Mouse (Mus musculus) left cerebral cortex, adult 8-10 months (tissue): ENCODE data around the gene Ccdc188. TPM values are rescaled to one million over a fixed set of nuclear protein-coding genes. Genes with fewer than 3 reads are reported as not detected.
"Not testable (repeated sequence)": the region's sequence is repeated elsewhere in the genome, so short reads cannot be mapped to it uniquely, and the experiment has no call there.

Source experiments
- DNase-seq, 2 experiments: peaks; one replicate each; pipeline ENCODE4 v3.0.0; 2022; ENCODE audit warnings: low spot score in 2 of 2
- total RNA-seq, 4 experiments: library from RNA; stranded (reverse); gene quantifications; 2 replicates each; pipeline ENCODE4 v1.2.4; 2022

The Ccdc188 gene
- total RNA-seq, result not detected

DNA sequence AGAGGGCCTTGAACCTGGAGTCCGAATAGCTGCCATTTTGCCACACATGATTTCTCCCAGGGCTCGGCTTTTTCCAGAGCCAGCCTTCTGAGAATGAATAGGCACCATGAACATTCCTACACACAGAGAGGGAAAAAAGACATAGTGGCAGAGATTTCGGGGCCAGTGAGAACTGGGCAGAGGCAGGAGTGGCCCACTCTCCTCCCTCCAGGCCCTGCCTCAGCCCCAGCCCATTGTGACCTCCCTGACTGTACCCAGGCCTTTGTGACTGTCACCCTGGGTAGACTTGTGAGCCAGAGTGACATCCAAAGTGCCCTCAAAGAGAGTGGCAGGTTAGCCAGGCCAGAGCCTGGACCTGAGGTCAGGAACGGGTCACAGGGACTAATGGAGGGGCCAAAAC is at the start of gene Ccdc188:
Gene Ccdc188 (plus strand): TSS at position 301 of the 400 bp plus-strand sequence.
- no peak for DNase-seq

DNA sequence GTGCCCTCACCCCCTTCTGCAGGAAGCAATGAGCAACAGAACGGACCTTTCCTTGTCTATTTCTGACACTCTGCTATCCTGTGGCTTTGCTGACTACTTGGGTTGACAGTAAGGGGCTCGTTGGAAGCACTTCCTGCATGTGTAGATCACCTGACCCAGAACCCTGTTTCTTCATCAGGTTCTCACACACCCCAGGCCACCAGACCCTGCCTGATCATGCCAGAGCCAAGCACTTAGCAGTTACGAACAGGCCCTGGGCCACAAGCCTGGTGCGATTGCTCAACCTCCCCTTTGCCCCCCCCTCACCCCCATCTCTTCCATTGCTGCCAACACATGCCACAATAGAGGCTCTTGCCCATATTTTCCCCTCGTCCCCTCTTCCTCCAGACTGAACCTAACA is 48.5 kb upstream of the Ccdc188 start:
- DNase-seq, result no peak

DNA sequence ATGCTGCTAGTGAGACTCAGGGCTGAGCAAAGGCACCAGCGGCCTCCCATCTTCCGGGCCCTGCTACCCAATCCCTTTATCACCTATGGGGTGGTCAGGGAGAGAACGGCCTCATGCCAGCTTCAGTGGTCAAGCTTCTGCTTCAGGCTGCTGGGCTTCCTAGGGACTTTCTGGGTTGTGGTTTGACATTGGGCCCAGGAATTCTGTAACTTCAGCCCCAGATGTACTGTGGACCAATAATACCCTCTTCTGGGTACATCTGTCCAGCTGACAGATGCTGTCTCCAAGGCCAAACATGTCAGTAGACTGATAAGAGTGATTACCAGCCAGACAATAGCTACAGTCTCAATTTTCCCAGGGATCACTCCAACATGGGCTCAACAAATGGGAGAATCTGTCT is 47.9 kb upstream of the Ccdc188 start:
- DNase-seq, result no peak

DNA sequence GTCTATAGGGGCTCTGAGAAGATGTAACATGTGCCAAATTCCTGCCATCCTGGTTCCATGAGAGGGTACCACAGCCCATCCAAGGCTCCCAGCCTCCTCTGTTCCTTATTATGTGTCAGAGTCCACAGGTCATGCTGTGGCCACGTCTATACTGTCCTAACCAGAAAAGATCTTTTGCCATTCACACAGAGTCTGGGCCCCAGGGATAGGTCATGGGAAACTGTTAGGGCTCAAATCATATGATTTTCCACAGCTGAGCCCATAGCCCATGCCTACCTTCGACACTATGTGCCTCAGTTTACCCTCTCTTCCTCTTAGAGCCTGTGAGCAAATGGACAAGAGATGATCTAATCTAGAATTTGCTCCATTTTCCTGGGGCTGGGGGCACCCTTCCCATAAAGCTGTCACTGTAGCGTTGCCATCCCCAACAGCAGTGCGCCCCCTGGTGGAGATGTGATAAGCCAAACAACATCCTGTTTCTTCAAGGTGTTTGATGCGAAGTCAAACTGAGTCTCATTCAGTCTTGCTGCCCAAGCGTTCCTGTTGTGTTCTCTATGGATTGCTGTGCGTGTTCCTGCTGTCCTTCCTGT is 45.3 kb upstream of the Ccdc188 start:
- DNase-seq, result peak in 1 of 2 experiments; percentile 68

DNA sequence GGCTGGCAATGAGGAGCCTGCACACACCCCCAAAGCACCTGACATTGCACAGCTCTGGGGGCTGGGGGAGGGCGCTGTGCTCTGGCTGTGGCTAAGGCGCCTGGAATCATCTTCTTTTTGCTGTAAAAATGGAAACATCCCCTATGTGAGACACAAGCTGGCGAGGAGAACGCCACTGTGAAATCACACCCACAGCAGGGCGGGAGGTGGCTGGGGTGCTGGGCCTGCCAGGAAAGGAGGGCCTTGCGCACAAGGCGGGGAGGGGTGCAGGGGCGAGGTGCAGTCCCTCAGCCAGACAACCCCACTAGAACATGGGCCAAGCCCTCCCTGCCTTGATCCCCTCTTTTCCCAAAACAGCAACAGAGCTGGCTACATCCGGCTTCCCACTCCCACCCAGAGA is 44.4 kb upstream of the Ccdc188 start:
- DNase-seq, result peak in 1 of 2 experiments; percentile 93

DNA sequence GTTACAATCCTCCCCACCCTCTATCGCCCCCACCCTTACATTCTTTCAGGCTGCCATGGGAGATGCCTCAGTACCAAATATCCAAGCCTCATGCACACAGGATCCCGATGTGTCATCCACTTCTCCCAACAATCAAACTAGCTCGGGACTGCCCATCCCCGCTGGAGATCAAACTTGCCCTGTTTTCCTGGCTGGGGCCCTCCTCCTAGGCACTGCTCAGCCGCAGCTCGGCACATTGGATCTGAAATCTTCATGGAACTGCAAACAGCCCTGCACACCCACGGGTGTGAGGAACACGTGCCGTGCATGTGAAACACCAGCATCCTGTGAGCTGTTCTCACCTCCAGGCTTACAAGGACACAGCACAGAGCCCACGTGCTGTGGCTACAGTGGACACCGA is 43.9 kb upstream of the Ccdc188 start:
- peak in 1 of 2 experiments; percentile 88 for DNase-seq

DNA sequence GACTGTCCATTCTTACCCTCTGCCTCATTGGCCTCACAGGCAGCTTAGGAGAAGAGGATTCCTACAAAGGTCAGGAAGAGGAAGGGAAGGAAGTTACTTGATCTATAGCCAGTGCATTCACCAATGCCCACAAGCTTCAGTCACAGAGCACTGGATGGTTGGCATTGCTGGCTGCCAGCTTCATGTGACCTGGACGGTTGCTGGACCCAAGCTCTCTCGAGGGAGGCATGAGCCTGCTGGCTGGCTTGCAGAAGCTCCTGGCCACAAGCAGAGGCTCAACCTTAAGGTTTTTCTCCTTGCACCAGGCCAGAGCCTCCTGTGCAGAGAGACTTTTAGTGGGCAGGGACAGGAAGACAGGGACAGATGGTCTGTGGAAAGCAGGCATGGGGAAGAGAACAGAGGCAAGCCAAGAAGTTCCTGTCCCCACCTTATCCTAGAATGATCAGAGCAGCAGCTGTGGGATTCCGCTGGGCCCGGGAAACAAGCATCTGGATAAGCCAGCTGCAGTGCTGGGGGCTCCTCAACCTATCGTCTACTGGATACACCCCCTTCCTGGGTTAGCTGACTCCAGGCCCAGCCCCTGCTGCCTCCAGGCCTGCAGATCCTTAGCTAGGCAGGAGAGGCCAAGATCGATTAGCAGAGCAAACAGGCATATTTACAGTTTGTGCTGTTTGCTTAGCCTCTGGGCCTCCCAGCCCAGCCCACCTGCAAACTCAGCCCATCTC is 41.7 kb upstream of the Ccdc188 start:
- DNase-seq, result peak in 1 of 2 experiments; percentile 32

DNA sequence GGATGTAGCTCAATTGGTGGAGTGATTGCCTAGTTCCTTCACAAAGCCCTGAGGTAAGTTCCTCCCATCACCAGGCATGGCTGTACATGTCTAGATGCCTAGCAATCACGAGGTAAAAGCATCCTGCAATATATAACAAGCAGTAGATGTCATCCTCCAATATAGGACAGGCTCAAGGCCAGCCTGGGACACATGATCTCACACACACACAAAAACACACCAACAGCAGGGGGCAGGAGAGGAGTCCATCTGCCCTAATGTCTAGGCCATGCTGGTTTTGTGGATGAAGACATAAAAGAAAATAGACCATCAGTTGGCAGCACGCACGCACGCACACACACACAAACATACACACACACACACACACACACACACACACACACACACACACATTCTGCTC is 40.9 kb upstream of the Ccdc188 start:
- no peak for DNase-seq

DNA sequence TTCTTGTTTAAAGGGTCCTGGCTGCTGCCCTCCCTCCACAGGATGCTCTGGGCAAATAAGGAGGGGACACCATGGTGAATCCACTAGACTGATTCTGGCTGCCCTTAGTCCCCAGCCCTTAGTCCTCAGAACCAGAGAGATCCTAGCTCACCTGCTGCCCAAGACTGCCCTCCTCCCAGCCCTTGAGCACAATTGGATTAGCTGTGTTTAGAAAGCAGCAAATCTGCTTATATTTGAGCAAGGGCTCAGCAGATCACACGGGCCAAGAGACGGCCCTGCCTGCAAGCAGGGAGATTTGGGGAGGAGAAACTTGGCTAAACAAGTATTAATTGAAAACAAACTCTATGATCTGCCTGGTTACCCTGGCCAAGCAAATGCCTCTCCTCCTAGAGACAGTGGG is 38.1 kb upstream of the Ccdc188 start:
- DNase-seq, result no peak

DNA sequence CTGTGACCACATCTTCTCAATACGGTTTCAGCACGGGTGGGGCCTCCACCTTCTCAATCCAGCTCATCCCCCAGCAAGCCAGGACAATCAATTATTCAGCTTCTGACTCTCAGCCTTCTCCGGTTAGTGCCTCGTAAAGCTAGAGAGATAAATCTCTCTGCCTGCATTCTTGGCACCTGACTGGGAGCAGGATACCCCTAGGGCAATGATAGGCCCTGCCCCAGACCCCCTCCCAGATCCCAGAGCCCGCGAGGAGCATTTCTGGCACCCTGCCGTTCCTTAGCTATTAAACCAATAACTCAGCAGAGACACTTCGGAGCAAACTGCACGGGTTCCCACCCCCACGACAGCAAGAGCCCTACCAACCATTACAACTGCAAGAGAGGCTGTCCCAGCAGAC is 36.3 kb upstream of the Ccdc188 start:
- no peak for DNase-seq

DNA sequence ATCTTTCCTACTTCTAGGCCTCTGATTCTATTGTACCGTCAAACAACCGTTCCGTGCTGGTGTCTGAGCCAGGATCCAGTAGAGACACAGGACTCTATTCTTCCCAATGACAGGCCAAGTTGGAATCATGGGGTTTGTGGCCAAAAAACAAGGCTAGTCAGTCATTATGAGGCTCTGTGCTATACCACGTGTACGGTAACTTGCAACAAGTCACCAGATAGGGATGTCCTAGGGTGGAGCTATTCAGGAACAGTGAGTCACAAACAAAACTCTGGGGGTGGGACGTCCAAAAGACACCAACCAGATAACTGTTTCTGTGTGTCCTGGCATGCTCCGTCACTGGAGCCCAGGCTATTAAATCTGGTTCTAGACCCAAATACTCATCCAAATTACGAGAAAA is 34.9 kb upstream of the Ccdc188 start:
- no peak for DNase-seq

DNA sequence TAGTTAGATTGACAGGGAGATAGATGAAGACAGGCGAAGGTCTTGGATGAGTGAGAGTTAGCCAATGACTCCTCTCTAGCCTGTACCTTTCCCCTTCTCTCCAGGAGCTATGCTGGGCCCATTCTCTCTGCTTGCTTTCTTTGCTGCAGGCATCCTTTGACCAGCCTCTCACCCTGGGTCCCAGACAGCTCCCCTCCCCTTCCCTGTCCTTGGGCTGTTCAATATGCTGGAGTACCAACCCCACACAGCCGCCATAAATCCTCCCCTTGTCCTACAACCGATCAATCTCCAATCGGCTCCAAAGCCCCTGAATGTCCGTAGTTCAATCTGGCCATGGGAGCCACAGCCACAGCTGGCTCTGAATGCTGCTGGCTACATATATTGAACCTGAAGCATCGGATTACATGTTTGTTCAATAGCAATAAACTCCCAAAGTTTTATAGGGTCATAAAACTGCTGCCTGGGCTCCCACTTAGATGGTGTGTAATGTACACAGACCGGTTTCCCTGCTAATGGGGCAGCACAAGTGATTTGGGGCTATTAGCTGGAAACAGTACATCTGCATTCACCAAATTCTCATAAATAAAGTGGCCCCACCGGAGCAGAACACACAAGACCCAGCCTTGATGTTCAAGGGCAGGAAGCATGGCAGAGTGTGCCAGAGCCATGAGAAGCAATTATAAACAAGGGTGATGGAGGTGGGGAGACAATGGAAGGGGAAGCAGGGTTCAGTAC is 31.8 kb upstream of the Ccdc188 start:
- no peak for DNase-seq

DNA sequence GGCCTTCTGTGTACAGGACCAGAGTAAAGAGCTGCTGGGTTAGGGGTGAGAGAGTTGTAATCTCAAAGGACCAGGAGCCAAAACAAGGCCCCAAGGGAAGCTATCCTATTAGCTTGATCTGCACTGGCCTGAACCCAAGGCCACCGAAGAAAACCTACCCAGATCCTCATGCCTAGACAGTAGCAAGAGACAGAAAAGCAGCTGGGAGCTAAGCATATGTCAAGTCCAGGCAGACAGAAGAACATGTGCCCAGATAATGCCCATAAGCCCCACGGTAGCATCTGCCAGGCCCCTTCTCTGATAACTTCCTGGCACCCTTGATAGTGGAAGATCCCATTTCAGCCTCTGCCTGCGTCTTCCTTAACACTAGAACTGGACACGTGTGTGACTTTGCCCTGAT is 30.9 kb upstream of the Ccdc188 start:
- no peak for DNase-seq

DNA sequence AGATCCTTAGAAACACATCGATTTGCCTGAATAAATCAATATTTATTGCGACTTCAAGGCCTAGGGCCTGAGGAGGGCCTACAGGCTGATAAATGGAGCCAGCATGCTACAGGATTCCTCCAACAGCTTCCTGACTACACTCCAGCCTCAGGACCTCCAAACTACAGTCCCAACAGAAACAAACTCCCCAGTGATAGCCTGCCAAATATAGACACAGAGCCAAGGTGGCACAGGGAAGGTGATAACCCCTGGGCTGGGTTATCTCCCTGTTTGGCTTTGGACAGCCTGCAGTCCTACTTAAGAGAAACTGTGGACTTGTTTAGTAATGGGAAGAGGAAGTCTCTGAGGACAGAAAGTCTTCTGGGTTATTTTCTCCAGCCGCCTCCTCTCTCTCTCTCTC is 30.5 kb upstream of the Ccdc188 start:
- no peak for DNase-seq

DNA sequence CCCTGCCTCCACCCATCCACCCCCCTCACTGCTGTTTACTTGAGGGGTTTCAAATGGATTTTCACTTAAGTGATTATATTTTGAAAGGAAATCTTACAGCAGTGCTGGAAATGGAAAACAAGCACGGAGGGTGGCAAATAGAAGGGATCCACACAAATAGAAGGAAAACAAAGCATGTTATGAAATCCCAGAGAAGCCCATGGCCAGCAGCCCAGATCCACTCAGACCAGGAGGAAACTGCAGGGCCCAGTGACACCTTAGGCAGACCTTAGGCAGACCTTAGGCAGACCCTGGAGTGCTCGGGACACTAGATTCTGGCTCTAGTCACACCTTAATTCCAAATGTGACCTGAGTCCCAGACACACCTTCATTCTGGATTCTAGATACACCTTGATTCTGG is 26.7 kb upstream of the Ccdc188 start:
- DNase-seq, result no peak

DNA sequence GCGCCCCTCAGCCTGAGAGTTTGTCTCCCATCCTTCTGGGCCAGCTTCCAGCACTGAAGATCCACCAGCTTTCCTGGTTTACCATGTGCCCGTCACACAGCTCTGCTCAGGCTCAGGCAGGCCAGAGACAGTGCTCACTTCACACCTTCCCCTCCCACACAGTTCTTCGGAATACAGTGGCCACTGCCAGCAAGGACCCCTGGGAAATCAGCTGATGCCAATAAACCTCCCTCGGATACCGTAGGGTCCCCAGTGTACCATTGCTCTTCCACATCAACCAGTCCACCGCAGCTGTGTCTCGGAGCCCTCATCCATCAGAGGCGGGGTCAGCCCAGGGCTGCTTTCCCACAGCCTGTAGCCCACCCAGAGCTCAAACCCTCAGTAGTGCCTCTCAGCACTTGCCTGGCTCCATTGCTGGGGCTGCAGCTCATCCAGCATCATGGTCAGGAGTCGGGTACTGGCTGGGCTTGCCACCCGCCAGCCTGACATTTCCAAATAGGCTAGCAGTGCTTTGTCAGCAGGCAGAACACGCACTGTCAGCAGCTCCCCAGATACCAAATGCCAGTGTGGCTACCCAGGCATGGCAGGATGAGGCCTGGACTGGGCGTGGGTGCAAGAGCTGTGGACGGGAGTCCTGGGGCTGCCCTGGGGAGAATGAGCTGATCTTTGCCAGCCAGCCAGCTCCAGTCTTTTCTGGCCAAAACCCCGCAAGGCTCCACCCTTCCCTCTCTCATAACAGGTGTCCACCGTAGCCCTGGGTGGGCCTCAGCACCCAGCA is 23.3 kb upstream of the Ccdc188 start:
- DNase-seq, result no peak

DNA sequence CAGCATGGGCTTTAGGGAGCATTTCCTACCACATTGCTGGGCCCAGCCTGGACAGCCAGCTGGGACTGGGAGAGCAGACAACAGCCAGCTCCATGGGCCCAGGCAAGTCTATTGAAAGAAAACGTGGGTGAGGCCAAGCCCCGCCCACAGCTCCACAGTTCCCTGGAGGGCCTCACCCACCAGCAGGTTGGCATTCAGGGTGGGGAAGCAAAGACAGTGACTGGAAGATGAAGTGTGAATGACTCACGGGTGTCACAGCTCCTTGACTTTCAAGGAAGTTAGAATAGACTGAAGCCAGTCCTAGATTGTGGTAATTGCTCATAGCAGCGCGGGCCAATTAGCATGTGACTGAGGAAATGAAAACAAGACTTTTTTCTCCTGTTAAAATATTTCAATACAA is 22.6 kb upstream of the Ccdc188 start:
- peak in 1 of 2 experiments; percentile 94 for DNase-seq

DNA sequence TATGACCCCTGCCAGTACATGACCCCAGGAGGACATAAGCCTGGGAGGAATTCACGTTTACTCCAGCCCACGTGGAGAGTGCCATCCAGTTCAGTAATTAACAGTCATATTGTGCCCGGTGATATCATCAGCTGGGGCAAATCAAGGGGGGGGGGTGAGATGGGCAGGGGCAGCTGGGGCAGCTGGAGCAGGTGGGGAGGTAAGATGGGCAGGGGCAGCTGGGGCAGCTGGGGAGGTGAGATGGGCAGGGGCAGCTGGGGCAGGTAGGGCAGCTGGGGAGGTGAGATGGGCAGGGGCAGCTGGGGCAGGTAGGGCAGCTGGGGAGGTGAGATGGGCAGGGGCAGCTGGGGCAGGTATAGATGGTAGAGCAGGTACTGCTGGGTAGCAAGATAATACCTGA is 22.1 kb upstream of the Ccdc188 start:
- not testable (repeated sequence) for DNase-seq

DNA sequence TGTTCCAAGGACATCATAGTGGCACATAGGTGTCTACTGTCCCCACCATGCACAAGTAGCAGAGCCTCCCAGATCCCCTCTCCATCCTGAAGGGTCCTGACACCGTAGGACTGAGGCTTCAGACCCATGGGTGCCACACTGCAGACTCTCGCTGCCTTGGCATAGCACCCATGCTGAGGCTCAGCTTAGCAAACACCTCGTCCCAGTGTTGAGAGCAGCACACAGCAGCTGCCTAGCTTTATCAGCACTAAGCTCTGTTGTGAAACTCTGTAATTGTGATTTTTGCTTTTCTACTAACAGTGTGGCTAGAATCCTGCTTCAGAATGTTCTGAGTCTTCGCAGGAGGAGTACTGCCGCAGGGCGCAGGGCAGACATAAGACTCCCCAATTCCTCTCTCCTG is 19.8 kb upstream of the Ccdc188 start:
- no peak for DNase-seq

DNA sequence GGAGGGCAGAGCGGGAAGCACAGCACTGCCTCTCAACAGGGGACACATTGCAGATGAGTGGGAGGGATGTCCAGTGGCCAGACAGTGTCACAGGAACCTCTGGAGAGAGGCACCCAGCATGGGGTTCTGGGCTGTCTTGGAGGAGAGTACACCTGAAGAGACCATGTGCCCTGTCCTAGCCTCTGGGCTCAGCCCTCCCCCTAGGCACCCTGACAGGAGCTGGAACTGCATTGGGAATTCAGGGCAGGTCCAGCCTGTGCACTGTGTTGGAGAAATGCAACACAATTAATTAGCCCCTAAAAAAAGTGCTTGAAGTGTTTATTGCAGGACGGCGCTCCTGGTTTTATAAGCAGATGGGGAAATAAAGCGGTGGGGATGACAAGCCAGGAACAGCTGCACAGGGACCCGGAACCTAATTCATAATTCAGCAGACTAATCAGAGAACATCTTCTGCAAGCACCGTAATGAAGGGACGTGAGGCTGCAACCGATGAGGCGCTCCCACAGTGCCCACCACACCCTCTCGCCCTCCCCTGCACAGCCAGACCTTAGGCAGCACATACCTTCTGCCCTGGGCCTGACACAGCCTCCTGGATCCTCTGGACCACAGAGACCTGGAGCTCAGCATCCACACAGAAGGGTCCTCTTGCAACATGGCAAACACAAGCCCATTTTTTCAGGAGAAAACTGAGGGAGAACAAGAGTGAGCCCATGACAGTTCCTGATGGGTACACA is 19.1 kb upstream of the Ccdc188 start:
- no peak for DNase-seq

DNA sequence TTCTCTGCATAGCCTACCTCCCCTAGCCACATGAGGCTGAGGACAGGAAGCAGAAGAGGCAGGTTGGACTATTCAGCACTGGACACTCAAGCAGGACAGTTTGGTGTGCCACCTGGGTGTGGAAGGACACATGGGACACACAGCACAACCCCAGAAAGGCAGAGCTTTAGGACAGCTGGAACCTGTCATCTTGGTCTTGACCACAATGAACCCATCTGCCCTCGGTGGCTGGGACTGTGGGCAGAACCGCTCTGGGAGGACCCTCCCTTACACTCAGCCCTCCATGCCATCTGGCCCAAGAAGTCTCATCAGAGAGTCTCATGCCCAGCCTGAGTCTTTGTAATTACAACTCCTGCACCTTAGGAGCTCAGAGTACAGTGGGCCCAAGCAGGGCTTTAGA is 17.6 kb upstream of the Ccdc188 start:
- no peak for DNase-seq
